Mouse (Mus musculus): ENCODE data around the gene Bfsp2.
"Not testable (repeated sequence)": the region's sequence is repeated elsewhere in the genome, so short reads cannot be mapped to it uniquely, and the experiment has no call there.

The Bfsp2 gene

DNA sequence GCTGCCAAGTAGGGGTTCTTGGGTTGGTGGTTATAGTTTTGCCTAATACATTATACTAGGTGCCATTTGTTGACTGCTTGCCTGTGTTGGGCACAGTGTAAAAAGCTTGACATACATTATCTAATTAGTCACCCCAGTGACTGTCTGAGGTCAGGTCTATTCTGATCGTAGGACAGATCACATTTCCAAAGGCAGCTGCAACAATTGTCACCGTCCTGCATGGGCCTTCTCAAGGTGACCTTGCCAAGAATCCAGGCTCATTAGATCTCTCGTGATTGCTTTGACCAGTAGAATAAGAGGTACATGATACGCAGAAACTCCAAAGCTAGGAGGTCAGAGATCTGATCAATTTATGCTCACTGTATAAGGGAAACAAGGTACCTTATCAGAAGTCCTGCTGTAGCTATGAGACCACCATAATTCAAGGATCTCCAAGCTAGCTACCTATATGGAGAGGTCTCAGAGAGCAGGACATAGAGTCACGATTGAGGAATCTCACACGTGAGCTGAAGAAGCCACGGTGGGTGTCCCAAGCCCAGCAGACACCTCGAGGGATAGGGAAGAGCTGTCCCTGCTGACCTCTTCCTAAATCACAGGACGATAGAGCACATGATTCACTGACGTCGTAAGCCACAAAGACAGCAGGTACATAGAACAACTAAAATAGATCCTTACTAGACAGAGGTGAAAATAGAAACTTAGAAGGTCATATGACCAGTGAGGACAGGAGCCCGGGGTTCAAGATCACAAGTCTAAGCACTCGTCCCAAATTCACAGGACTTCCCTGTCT lies 49.6 kb downstream of the Bfsp2 start:
- in situ Hi-C loops (cut with MseI, MboI): no loop called here

DNA sequence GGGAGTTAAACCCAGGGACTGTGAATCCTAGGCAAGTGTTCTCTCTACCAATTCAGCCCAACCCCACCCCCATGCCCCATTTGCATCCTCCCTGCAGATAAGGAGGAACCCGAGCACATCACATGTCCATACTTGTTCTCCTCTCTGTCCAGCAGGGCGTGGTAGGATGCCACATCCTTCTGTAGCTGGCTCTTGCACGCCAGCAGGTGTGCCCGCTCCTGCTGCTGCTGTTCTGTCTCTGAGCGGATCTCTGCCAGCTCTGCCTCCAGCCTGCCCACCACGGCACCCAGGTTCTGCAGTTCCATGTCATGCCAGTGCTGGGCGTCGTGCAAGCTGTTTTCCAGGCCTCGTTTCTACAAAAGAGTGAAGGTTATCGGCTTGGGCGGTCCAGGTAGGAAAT lies 53.8 kb downstream of the Bfsp2 start:
- in situ Hi-C loops (cut with MseI, MboI): no loop called here

DNA sequence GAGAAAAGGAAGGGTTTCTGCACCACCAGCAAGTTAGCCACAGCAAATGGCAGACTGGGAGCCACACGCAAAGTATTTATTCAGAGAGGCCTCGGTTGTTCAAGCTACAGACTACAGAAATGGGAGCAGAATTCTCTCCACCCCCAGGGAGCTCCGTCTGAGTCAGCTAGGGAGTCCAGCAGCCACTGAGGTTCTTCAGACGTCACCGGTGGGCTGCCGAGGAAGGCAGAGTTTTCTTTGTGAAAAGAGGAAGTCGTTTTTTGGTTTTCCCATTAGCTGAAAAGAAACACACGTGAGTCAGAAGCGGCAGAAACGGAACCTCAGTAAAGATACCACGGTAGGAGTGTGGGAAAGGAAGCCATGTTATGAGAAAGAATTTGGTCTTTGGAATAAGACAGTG lies 55.4 kb downstream of the Bfsp2 start:
- in situ Hi-C loops (cut with MseI, MboI): no loop called here

DNA sequence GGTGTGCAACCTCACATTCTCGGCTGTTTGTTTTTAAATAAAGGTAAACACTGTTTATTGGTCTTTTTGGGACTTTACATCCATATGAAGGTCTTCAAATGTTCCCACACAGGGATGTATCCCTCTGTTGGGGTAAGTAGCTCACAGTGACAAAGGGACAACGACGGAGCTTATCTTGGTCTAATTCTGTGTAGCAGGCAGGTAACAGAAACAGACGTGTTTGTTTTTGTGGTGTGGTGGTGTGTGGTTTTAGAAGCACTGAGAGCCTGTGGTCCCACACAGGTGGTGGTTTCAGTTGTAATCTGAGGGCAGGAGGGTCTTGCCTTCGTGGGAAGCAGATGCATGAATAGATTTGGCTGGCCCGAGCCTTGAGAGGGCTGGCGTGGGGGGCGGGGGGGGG lies 56.3 kb downstream of the Bfsp2 start:
- in situ Hi-C loops (cut with MseI, MboI): no loop called here

DNA sequence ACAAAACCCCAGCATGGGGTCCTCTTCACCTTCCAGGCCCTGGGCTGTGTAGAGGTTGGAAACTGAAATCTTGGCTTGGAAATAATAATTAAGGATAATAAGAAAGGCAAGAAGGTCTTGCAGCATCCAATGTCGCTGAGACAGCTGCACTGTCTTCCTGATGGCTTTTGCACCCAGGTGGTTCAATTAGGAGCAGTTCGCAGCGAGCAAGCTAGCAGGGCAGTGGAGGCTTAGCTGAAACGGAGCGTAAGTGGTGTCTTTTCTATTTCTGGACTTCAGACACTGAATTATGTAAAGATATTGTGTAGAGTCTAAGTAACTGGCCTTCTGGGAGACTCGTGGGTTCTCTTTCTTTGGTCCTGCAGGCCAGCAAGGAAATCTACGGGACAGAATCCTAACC lies 56.8 kb downstream of the Bfsp2 start:
- in situ Hi-C loops (cut with MseI, MboI): no loop called here

- in situ Hi-C loops (cut with MseI, MboI): no loop called here
These were observed 57.4 kb downstream of the Bfsp2 start for GRCm38 (mm10) chr9:103422847-103423246.

DNA sequence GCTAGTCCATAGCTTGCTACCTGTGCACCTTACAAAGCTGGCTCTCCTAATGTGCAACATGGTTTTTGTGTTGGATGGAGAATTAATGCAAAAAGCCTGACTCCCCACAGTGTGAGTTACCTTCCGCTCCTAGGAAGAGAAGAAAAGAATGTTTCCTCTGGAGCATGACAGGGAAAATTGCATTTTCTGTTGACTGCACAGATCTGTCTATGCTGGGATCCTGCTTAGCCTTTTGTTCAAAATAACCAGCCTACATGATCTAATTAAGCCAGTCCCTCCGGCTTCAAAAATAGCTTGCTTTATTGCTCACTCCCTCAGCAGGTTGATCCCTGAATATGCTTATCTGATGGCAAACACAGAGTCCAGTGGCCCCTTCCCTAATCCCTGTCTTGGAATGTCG lies 59.4 kb downstream of the Bfsp2 start:
- in situ Hi-C loops (cut with MseI, MboI): no loop called here

DNA sequence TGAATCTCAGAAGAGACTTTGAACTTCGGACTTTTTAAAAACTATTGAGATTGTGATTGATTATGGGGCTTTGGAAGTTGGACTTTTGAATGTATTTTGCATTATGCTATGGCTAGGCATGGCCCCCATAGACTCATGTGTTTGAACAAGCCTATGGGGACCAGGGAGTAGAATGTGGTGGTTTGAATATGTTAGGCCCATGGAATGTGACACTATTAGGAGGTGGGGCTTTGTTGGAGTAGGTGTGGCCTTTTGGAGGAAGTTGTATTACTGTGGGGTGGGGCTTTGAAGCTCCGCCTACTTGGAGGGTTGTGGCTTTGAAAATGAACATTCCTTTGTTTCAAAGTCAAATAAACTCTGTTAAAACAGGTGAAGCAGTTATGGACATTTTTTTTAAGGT lies 61.4 kb downstream of the Bfsp2 start:
- in situ Hi-C loops (cut with MseI, MboI): no loop called here

- in situ Hi-C loops (cut with MseI, MboI): not testable (repeated sequence)
These were observed 62.0 kb downstream of the Bfsp2 start for GRCm38 (mm10) chr9:103418267-103418666.

GRCm38 (mm10) chr9:103413457-103413856 lies 66.8 kb downstream of the Bfsp2 start:
- in situ Hi-C loops (cut with MseI, MboI): no loop called here

DNA sequence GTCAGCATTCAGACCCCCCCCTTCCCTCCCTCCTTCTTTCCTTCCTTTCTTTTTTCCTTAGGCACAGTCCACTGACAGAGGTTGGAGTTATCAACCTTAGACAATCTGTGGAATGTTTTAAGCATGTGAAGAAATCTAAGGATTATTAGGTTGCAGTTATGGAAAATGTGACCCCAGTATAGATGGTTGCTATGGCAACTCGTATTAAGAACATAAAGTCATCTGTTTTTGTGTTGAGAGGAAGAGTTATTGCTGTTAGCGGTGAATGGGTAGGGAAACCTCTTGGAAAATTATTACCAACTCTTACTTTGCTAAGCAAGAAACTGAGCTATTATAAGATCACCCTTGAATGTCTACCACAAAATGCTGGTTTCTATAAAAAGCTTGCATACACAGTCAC lies 71.1 kb downstream of the Bfsp2 start:
- in situ Hi-C loops (cut with MseI, MboI): no loop called here

- in situ Hi-C loops (cut with MseI, MboI): no loop called here
These were observed 72.0 kb downstream of the Bfsp2 start for GRCm38 (mm10) chr9:103408136-103408777.

GRCm38 (mm10) chr9:103403331-103403973 lies 76.8 kb downstream of the Bfsp2 start:
- in situ Hi-C loops (cut with MseI, MboI): no loop called here

GRCm38 (mm10) chr9:103398509-103399157 lies 81.6 kb downstream of the Bfsp2 start:
- in situ Hi-C loops (cut with MseI, MboI): no loop called here

- in situ Hi-C loops (cut with MseI, MboI): no loop called here
These were observed 87.0 kb downstream of the Bfsp2 start for GRCm38 (mm10) chr9:103393256-103393655.

- in situ Hi-C loops (cut with MseI, MboI): no loop called here
These were observed 88.3 kb downstream of the Bfsp2 start for GRCm38 (mm10) chr9:103391796-103392372.

GRCm38 (mm10) chr9:103389261-103389660 lies 91.0 kb downstream of the Bfsp2 start:
- in situ Hi-C loops (cut with MseI, MboI): no loop called here

DNA sequence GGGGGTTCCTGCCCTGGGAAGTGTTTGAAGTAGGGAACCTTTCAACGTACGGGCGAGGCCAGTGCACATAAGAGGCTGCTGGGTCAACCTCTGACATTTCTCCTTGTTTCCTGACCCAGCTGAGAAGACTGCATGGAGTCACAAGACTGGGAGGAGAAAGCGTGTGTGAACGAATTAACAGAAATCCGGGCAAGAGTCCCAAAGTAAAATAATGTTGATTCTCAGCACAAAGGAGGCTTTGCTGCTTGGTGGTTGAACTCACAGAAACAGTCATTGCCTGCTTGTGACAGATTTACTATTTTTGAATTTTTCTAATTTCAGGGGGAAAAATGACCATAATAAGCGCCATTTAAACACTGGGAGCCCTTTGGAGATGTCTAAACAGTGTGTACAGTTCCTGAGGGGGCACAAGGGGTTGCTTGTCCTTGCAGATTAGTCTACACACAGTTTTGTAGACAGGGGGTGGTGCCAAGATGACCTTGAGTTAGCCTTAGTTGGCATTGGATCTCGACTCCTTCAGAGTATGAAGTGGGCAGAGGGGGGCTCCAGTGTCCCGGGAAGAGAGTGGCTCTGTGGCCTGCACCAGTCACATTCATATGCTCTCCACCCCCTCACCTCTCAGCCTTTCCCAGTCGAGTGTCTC lies 93.1 kb downstream of the Bfsp2 start:
- in situ Hi-C loops (cut with MseI, MboI): no loop called here

GRCm38 (mm10) chr9:103386573-103386972 lies 93.6 kb downstream of the Bfsp2 start:
- in situ Hi-C loops (cut with MseI, MboI): no loop called here

- in situ Hi-C loops (cut with MseI, MboI): no loop called here
These were observed 94.6 kb downstream of the Bfsp2 start for GRCm38 (mm10) chr9:103385600-103385999.

DNA sequence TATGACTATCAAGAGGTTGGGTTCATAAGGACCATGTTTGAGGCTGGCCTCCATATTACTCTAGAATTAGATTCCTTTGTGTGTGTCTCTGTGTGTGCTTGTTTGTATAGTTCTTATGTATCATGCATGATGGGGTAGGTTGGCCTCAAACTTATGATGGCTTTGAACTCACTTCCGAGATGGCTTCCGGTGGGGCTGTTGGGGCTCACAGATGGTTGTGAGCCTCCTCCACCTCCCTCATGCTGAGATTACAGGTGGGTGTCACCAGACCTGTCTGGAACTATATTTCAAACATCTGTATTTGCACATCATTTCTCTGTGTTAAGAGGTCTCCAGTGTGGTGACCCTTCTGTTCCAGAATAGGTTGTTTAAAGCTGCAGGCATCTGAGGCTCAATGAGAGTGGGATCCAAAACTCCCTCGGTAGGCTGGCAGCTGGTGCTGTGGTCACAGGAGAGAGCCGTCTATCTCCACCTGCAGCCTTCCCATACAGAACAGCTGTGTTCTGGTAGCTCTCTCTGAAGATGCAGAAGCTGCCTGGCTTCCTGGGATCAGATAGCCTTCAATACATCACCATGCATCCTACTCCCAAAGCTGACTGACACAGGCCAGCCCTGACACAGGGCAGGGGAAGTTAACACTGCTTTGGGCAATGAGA lies 96.0 kb downstream of the Bfsp2 start:
- in situ Hi-C loops (cut with MseI, MboI): no loop called here

All from mouse trophoblast stem cell (cell line).